Mouse (Mus musculus) heart, postnatal 36 days (tissue): ENCODE measurements at regions not wholly inside any gene's neighbourhood (a gene's known extent, or its start where the extent isn't known, plus 50 kb on each side); places are given as distances from the start of the nearest gene placed in this dataset.

Experiments used
- DNase-seq, 2 experiments: peaks; one replicate each; pipeline ENCODE4 v3.0.0; 2021 to 2022
- intact Hi-C: fragments of 180-260 bp; cut with DNase I; formaldehyde crosslinking; loops from one replicate; pipeline ENCODE4 v1.15.1; 2025

GRCm38 (mm10) chr6:127250874-127251670 lies 99.1 kb upstream of the Ccnd2 start:
- intact Hi-C loops, result no loop called here
- no peak for DNase-seq

GRCm38 (mm10) chr6:127251671-127251985 lies 99.6 kb upstream of the Ccnd2 start:
- intact Hi-C loops, result no loop called here
- no peak for DNase-seq

- intact Hi-C loops, result no loop called here
- no peak for DNase-seq
Observed at GRCm38 (mm10) chr6:127252000-127252721, 100.2 kb upstream of the Ccnd2 start.

- intact Hi-C loops, result no loop called here
- no peak for DNase-seq
Observed at GRCm38 (mm10) chr6:127253935-127254334, 101.9 kb upstream of the Ccnd2 start.

- no peak for DNase-seq
- intact Hi-C loops, result no loop called here
Observed at GRCm38 (mm10) chr6:127263903-127264680, 112.1 kb upstream of the Ccnd2 start.

- no peak for DNase-seq
- intact Hi-C loops, result no loop called here
Observed at GRCm38 (mm10) chr6:127265063-127265775, 113.2 kb upstream of the Ccnd2 start.

- intact Hi-C loops, result loop anchor here (2.0 kb wide), 1 partner anchor 117 kb away; no protein-coding TSS in a partner anchor
- peak; percentile 75 to 80 for DNase-seq
Observed at GRCm38 (mm10) chr6:127265901-127266812, 114.2 kb upstream of the Ccnd2 start.

- DNase-seq, result peak in 1 of 2 experiments; percentile 16
- intact Hi-C loops, result loop anchor here (2.0 kb wide), 1 partner anchor 118 kb away; no protein-coding TSS in a partner anchor
Observed at GRCm38 (mm10) chr6:127266813-127267165, 114.8 kb upstream of the Ccnd2 start.

- intact Hi-C loops, result no loop called here
- no peak for DNase-seq
Observed at GRCm38 (mm10) chr6:127269021-127269420, 117.0 kb upstream of the Ccnd2 start.

GRCm38 (mm10) chr6:127269525-127270044 lies 117.6 kb upstream of the Ccnd2 start:
- no peak for DNase-seq
- intact Hi-C loops, result no loop called here

GRCm38 (mm10) chr6:127270774-127271173 lies 118.8 kb upstream of the Ccnd2 start:
- DNase-seq, result no peak
- intact Hi-C loops, result no loop called here

- intact Hi-C loops, result no loop called here
- no peak for DNase-seq
Observed at GRCm38 (mm10) chr6:127271418-127271817, 119.4 kb upstream of the Ccnd2 start.

- DNase-seq, result peak in 1 of 2 experiments; percentile 17
- intact Hi-C loops, result loop anchor here (1.0 kb wide), 1 partner anchor 125 kb away; no protein-coding TSS in a partner anchor
Observed at GRCm38 (mm10) chr6:127272630-127273029, 120.6 kb upstream of the Ccnd2 start.

- peak in 1 of 2 experiments; percentile 27 for DNase-seq
- intact Hi-C loops, result no loop called here
Observed at GRCm38 (mm10) chr6:127274732-127275429, 122.9 kb upstream of the Ccnd2 start.

GRCm38 (mm10) chr6:127275430-127275784 lies 123.4 kb upstream of the Ccnd2 start:
- intact Hi-C loops, result no loop called here

GRCm38 (mm10) chr6:127276362-127276761 lies 124.4 kb upstream of the Ccnd2 start:
- no peak for DNase-seq
- intact Hi-C loops, result no loop called here

More at GRCm38 (mm10) chr6:127275430-127275784, 123.4 kb upstream of the Ccnd2 start:
- DNase-seq, result no peak

- DNase-seq, result no peak
- intact Hi-C loops, result no loop called here
Observed at GRCm38 (mm10) chr6:127278402-127278801, 126.4 kb upstream of the Ccnd2 start.

- DNase-seq, result no peak
- intact Hi-C loops, result no loop called here
Observed at GRCm38 (mm10) chr6:127284226-127284625, 132.2 kb upstream of the Ccnd2 start.
